Mouse (Mus musculus) heart, postnatal 0 days (tissue): ENCODE measurements at regions not wholly inside any gene's neighbourhood (a gene's known extent, or its start where the extent isn't known, plus 50 kb on each side); places are given as distances from the start of the nearest gene placed in this dataset.

Source experiments
- ATAC-seq: fragments of 200-750 bp; cut with Nextera tagmentation; 2 replicates; pipeline ENCODE4 v1.8.0; 2017; ENCODE audit warnings: low read depth, moderate number of reproducible peaks, moderate library complexity; ENCODE audit not compliant: insufficient read depth
- DNase-seq: peaks from one replicate; pipeline ENCODE4 v3.0.0-alpha.2; 2016; ENCODE audit warnings: low spot score
- H3K27ac ChIP-seq: fragments of 300-500 bp; sonication (generic); 2 replicates; pipeline ENCODE4 v1.5.1; 2014; ENCODE audit warnings: low read depth, mild to moderate bottlenecking
- H3K27me3 ChIP-seq: fragments of 300-500 bp; sonication (generic); 2 replicates; pipeline ENCODE4 v1.6.1; 2014; ENCODE audit warnings: low read length, mixed read lengths; ENCODE audit not compliant: control insufficient read depth, insufficient read depth
- H3K36me3 ChIP-seq: fragments of 300-500 bp; sonication (generic); replicated peaks from 2 replicates; pipeline ENCODE4 v1.6.1; 2014; ENCODE audit warnings: low read length, mixed read lengths; ENCODE audit not compliant: control insufficient read depth, insufficient read depth
- H3K4me1 ChIP-seq: fragments of 300-500 bp; sonication (generic); 2 replicates; pipeline ENCODE4 v1.6.1; 2014; ENCODE audit warnings: antibody characterized with exemption; ENCODE audit not compliant: control insufficient read depth, insufficient read depth
- H3K4me2 ChIP-seq: fragments of 300-500 bp; sonication (generic); 2 replicates; pipeline ENCODE4 v1.6.1; 2014; ENCODE audit warnings: low read depth, mild to moderate bottlenecking, low read length, moderate library complexity
- H3K4me3 ChIP-seq: fragments of 300-500 bp; sonication (generic); 2 replicates; pipeline ENCODE4 v1.5.1; 2014; ENCODE audit warnings: low read depth, low read length
- H3K9ac ChIP-seq: fragments of 300-500 bp; sonication (generic); replicated peaks from 2 replicates; pipeline ENCODE4 v1.6.1; 2014; ENCODE audit warnings: low read depth, low read length, mixed read lengths
- H3K9me3 ChIP-seq: fragments of 300-500 bp; sonication (generic); replicated peaks from 2 replicates; pipeline ENCODE4 v1.6.1; 2016; ENCODE audit warnings: low read length; ENCODE audit not compliant: control insufficient read depth
- CTCF ChIP-seq: IDR thresholded peaks from 2 replicates; pipeline ENCODE4 v1.5.1; 2016; ENCODE audit warnings: antibody characterized with exemption, control low read depth, low read depth
- EP300 ChIP-seq: IDR thresholded peaks from 2 replicates; pipeline ENCODE4 v1.6.1; 2016; ENCODE audit warnings: antibody characterized with exemption, low read depth
- WGBS: fragments of 180-500 bp; shearing (Covaris S2); extraction: QIAGEN DNeasy Blood & Tissue Kit; methylation state at CpG from one replicate; pipeline ENCODE4 v1.1.7; 2014; 5-methylcytosine and 5-hydroxymethylcytosine counted together

GRCm38 (mm10) chr5:53361295-53361694, 94.4 kb downstream of the Smim20 start:
- DNase-seq: no peak

GRCm38 (mm10) chr5:53363898-53364297, 97.0 kb downstream of the Smim20 start:
- WGBS: 75% methylated on average over 8 of the region's 8 CpGs
- Histone ChIP-seq H3K9ac (no peak overlapping the region), H3K9me3 (no peaks in the 10 kb centered on the region), H3K4me2 (no peak overlapping the region), H3K27ac (no peak overlapping the region), H3K4me1 (no peaks in the 10 kb centered on the region), H3K27me3 (no peaks in the 10 kb centered on the region), H3K36me3 (no peaks in the 10 kb centered on the region), H3K4me3 (no peak overlapping the region)
- DNase-seq: no peak
- TF ChIP-seq CTCF: no peak
- no peak for TF ChIP-seq EP300
- ATAC-seq: no peak

More at GRCm38 (mm10) chr5:53361295-53361694, 94.4 kb downstream of the Smim20 start:
- H3K27ac ChIP-seq: no peak overlapping the region
- no peak overlapping the region for H3K4me2 ChIP-seq
- no peaks in the 10 kb centered on the region for H3K36me3 ChIP-seq
- no peaks in the 10 kb centered on the region for H3K9me3 ChIP-seq
- 65% methylated on average over 6 of the region's 6 CpGs for WGBS
- TF ChIP-seq CTCF (no peak), EP300 (no peak)
- H3K27me3 ChIP-seq: no peaks in the 10 kb centered on the region
- no peaks in the 10 kb centered on the region for H3K4me1 ChIP-seq
- H3K9ac ChIP-seq: no peak overlapping the region
- no peak overlapping the region for H3K4me3 ChIP-seq
- ATAC-seq: no peak

- Histone ChIP-seq H3K36me3 (no peaks in the 10 kb centered on the region), H3K4me1 (no peaks in the 10 kb centered on the region), H3K27ac (no peak overlapping the region), H3K9me3 (no peaks in the 10 kb centered on the region), H3K9ac (no peak overlapping the region), H3K4me3 (no peak overlapping the region), H3K27me3 (no peaks in the 10 kb centered on the region), H3K4me2 (no peak overlapping the region)
- TF ChIP-seq CTCF (no peak), EP300 (no peak)
- ATAC-seq (no peak), DNase-seq (no peak)
- 53% methylated on average over 6 of the region's 6 CpGs for WGBS
Observed at GRCm38 (mm10) chr5:53366882-53367561, 98.9 kb upstream of the Rbpj start.

GRCm38 (mm10) chr5:53370272-53370671, 95.7 kb upstream of the Rbpj start:
- H3K9me3 ChIP-seq: no peaks in the 10 kb centered on the region
- H3K4me1 ChIP-seq: no peaks in the 10 kb centered on the region
- no peaks in the 10 kb centered on the region for H3K36me3 ChIP-seq
- DNase-seq: no peak
- 81% methylated on average over 7 of the region's 7 CpGs for WGBS
- H3K4me2 ChIP-seq: no peak overlapping the region
- no peak for TF ChIP-seq EP300
- no peak for TF ChIP-seq CTCF
- no peak overlapping the region for H3K27ac ChIP-seq
- no peaks in the 10 kb centered on the region for H3K27me3 ChIP-seq
- H3K4me3 ChIP-seq: no peak overlapping the region
- H3K9ac ChIP-seq: no peak overlapping the region
- no peak for ATAC-seq

- DNase-seq (no peak), ATAC-seq (no peak)
- Histone ChIP-seq H3K4me2 (no peak overlapping the region), H3K27ac (no peak overlapping the region), H3K9me3 (no peaks in the 10 kb centered on the region), H3K27me3 (no peaks in the 10 kb centered on the region), H3K4me3 (no peak overlapping the region), H3K4me1 (no peaks in the 10 kb centered on the region), H3K9ac (no peak overlapping the region), H3K36me3 (no peaks in the 10 kb centered on the region)
- TF ChIP-seq EP300 (no peak), CTCF (no peak)
- 73% methylated on average over 3 of the region's 3 CpGs for WGBS
Observed at GRCm38 (mm10) chr5:53371638-53372037, 94.3 kb upstream of the Rbpj start.

- Histone ChIP-seq H3K36me3 (no peaks in the 10 kb centered on the region), H3K9me3 (no peaks in the 10 kb centered on the region), H3K4me2 (no peak overlapping the region), H3K4me3 (no peak overlapping the region), H3K4me1 (no peaks in the 10 kb centered on the region), H3K27me3 (no peaks in the 10 kb centered on the region), H3K9ac (no peak overlapping the region), H3K27ac (no peak overlapping the region)
- 73% methylated on average over 2 of the region's 2 CpGs for WGBS
- TF ChIP-seq EP300 (no peak), CTCF (no peak)
- ATAC-seq: no peak
- no peak for DNase-seq
Observed at GRCm38 (mm10) chr5:53373315-53373714, 92.6 kb upstream of the Rbpj start.
